In genomic region chr15:78402423-78402822, GRCm38 (mm10) we compare ENCODE assay signal across 9 mouse cellular contexts. TPM values are rescaled to one million over a fixed set of nuclear protein-coding genes. Genes with fewer than 3 reads are reported as not detected.
DNase-seq lines count a peak whose midpoint lies in the region; ATAC-seq and TF ChIP-seq lines count a peak whose summit lies in the region.
"Had no signal": no experiment of that assay in that cellular context is flagged by ENCODE, and none has a peak within 500 bp of the region (broad histone marks: within the 10 kb centered on the region; RNA-seq: fewer than 3 reads in every experiment).

No protein-coding gene starts in this region.

- H3K4me2 ChIP-seq in liver, embryonic 11.5 days = peak overlapping the region; percentile 92
- peak overlapping the region; percentile 90 for H3K4me2 ChIP-seq in stomach, embryonic 15.5 days
- no peak overlapping the region; the same call in 1 of the 2 replicates for H3K4me2 ChIP-seq in intestine, postnatal 0 days (replicated peaks; ENCODE audit: low read depth)

- 78% methylated on average over 7 of the region's 7 CpGs for WGBS in liver, embryonic 11.5 days
- 61% methylated on average over 7 of the region's 7 CpGs for WGBS in stomach, embryonic 15.5 days
- WGBS in intestine, postnatal 0 days = 71% methylated on average over 7 of the region's 7 CpGs

- H3K9me3 ChIP-seq in liver, embryonic 11.5 days (ENCODE audit: control insufficient read depth, low read length) = no peaks in the 10 kb centered on the region
- no peaks in the 10 kb centered on the region for H3K9me3 ChIP-seq in stomach, embryonic 15.5 days
- H3K9me3 ChIP-seq in intestine, postnatal 0 days (ENCODE audit: control insufficient read depth) = no peaks in the 10 kb centered on the region

- peak overlapping the region; percentile 60 for H3K27ac ChIP-seq in liver, embryonic 11.5 days (ENCODE audit: low read depth, low read length)
- peak overlapping the region; percentile 74 for H3K27ac ChIP-seq in stomach, embryonic 15.5 days
- no peak overlapping the region for H3K27ac ChIP-seq in intestine, postnatal 0 days (ENCODE audit: low read depth, low read length)

- H3K4me3 ChIP-seq in liver, embryonic 11.5 days (ENCODE audit: low read depth, low read length) = no peak overlapping the region
- no peak overlapping the region for H3K4me3 ChIP-seq in stomach, embryonic 15.5 days (replicated peaks)
- H3K4me3 ChIP-seq in intestine, postnatal 0 days (ENCODE audit: low read depth, low read length) = no peak overlapping the region
- H3K4me3 ChIP-seq: myocyte had no signal

- intact Hi-C loops in left cerebral cortex, postnatal 4 days (cut with DNase I) = no loop called here
- intact Hi-C loops in left cerebral cortex, postnatal 14 days (cut with DNase I) = no loop called here
- intact Hi-C loops in heart, postnatal 10 days (cut with DNase I) = no loop called here

- no peak for TF ChIP-seq CTCF in intestine, postnatal 0 days (IDR thresholded peaks at IDR 0.05; ENCODE audit: low read depth)

- peaks cover 32% of the 10 kb centered on the region for H3K4me1 ChIP-seq in liver, embryonic 11.5 days (replicated peaks; ENCODE audit: control insufficient read depth, insufficient read depth, low read length)
- peaks cover 47% of the 10 kb centered on the region for H3K4me1 ChIP-seq in stomach, embryonic 15.5 days
- H3K4me1 ChIP-seq in intestine, postnatal 0 days (replicated peaks; ENCODE audit: control insufficient read depth, insufficient read depth, low read length) = peaks cover 8% of the 10 kb centered on the region

- no peaks in the 10 kb centered on the region for H3K36me3 ChIP-seq in liver, embryonic 11.5 days (ENCODE audit: control insufficient read depth, insufficient read depth, low read length)
- no peaks in the 10 kb centered on the region for H3K36me3 ChIP-seq in stomach, embryonic 15.5 days
- no peaks in the 10 kb centered on the region for H3K36me3 ChIP-seq in intestine, postnatal 0 days (ENCODE audit: control insufficient read depth, insufficient read depth)

- peak; percentile 59 for DNase-seq in left cerebral cortex, postnatal 4 days
- DNase-seq in left cerebral cortex, postnatal 14 days (ENCODE audit: low spot score in 2 of 2) = no peak
- peak; percentile 47 to 48 for DNase-seq in heart, postnatal 10 days
- DNase-seq in liver, embryonic 11.5 days (ENCODE audit: low spot score) = no peak
- DNase-seq in thymus, postnatal 25 days = no peak
- DNase-seq in frontal cortex, postnatal 10 days (ENCODE audit: low spot score in 2 of 2) = no peak

- no peaks in the 10 kb centered on the region for H3K27me3 ChIP-seq in liver, embryonic 11.5 days (replicated peaks; ENCODE audit: control insufficient read depth, insufficient read depth, low read length)
- H3K27me3 ChIP-seq in stomach, embryonic 15.5 days (replicated peaks) = no peaks in the 10 kb centered on the region
- H3K27me3 ChIP-seq in intestine, postnatal 0 days (replicated peaks; ENCODE audit: control insufficient read depth, insufficient read depth, low read length) = 0 out of 2 replicates have a peak, but pooled peaks cover 7% of the 10 kb centered on the region

- ATAC-seq in liver, embryonic 11.5 days (replicated peaks; ENCODE audit: low FRiP score) = no peak
- ATAC-seq in stomach, embryonic 15.5 days (ENCODE audit: insufficient read depth, low FRiP score, low read depth) = no peak
- ATAC-seq in intestine, postnatal 0 days = no peak

- peak overlapping the region; percentile 37 for H3K9ac ChIP-seq in liver, embryonic 11.5 days (ENCODE audit: low read depth, low read length)
- no peak overlapping the region for H3K9ac ChIP-seq in stomach, embryonic 15.5 days
- no peak overlapping the region for H3K9ac ChIP-seq in intestine, postnatal 0 days (ENCODE audit: low read depth, low read length)

RNA-seq across cellular contexts. Expression of gene Tst, which starts 3.3 kb away (rescaled TPM):
- 10 to 100 TPM; 29.2 to 30.4 TPM for total RNA-seq in left cerebral cortex, postnatal 4 days (2021)
- total RNA-seq in left cerebral cortex, postnatal 14 days (2021) = 10 to 100 TPM; 30.8 to 39.2 TPM
- total RNA-seq in heart, postnatal 10 days (2021) = 10 to 100 TPM; 14.4 to 16.4 TPM
- 95.3 and 98.9 TPM in 2 replicates for polyA plus RNA-seq in liver, embryonic 11.5 days (2014; fragmentation: Nextera tagmentation; extraction: Ambion mirVana)
- 67.4 and 89.8 TPM in 2 replicates for polyA plus RNA-seq in stomach, embryonic 15.5 days (2015; fragmentation: Nextera tagmentation; extraction: Ambion mirVana)
- polyA plus RNA-seq in intestine, postnatal 0 days (2015; fragmentation: Nextera tagmentation; extraction: Ambion mirVana) = 36.7 and 48.3 TPM in 2 replicates

RNA-seq across cellular contexts. Expression of gene Mpst, which starts 3.8 kb away (rescaled TPM):
- total RNA-seq in left cerebral cortex, postnatal 4 days (2021) = 10 to 100 TPM; 57.2 to 58.7 TPM
- 10 to 100 TPM; 39.0 to 47.2 TPM for total RNA-seq in left cerebral cortex, postnatal 14 days (2021)
- 10 to 100 TPM; 26.0 to 26.3 TPM for total RNA-seq in heart, postnatal 10 days (2021)
- 5.1 TPM in 2 replicates for polyA plus RNA-seq in liver, embryonic 11.5 days (2014; fragmentation: Nextera tagmentation; extraction: Ambion mirVana)
- 3.3 and 4.2 TPM in 2 replicates for polyA plus RNA-seq in stomach, embryonic 15.5 days (2015; fragmentation: Nextera tagmentation; extraction: Ambion mirVana)
- 2.8 and 3.2 TPM in 2 replicates for polyA plus RNA-seq in intestine, postnatal 0 days (2015; fragmentation: Nextera tagmentation; extraction: Ambion mirVana)

RNA-seq across cellular contexts. Expression of gene Tex33, which starts 6.7 kb away (rescaled TPM):
- total RNA-seq in left cerebral cortex, postnatal 4 days (2021) = not detected
- not detected for total RNA-seq in left cerebral cortex, postnatal 14 days (2021)
- not detected for total RNA-seq in heart, postnatal 10 days (2021)
- polyA plus RNA-seq in liver, embryonic 11.5 days (2014; fragmentation: Nextera tagmentation; extraction: Ambion mirVana) = not detected in 2 replicates
- polyA plus RNA-seq in stomach, embryonic 15.5 days (2015; fragmentation: Nextera tagmentation; extraction: Ambion mirVana) = not detected in 2 replicates
- not detected in 2 replicates for polyA plus RNA-seq in intestine, postnatal 0 days (2015; fragmentation: Nextera tagmentation; extraction: Ambion mirVana)
- polyA plus RNA-seq: myocyte had no signal

RNA-seq across cellular contexts. Expression of gene Kctd17, which starts 25.9 kb away (rescaled TPM):
- 100 to 1,000 TPM; 212 to 213 TPM for total RNA-seq in left cerebral cortex, postnatal 4 days (2021)
- total RNA-seq in left cerebral cortex, postnatal 14 days (2021) = 100 to 1,000 TPM; 288 to 291 TPM
- total RNA-seq in heart, postnatal 10 days (2021) = 10 to 100 TPM; 80.7 TPM
- 17.1 and 19.2 TPM in 2 replicates for polyA plus RNA-seq in liver, embryonic 11.5 days (2014; fragmentation: Nextera tagmentation; extraction: Ambion mirVana)
- polyA plus RNA-seq in stomach, embryonic 15.5 days (2015; fragmentation: Nextera tagmentation; extraction: Ambion mirVana) = 35.4 and 40.6 TPM in 2 replicates
- polyA plus RNA-seq in intestine, postnatal 0 days (2015; fragmentation: Nextera tagmentation; extraction: Ambion mirVana) = 18.6 and 20.1 TPM in 2 replicates

Comparison
In these comparisons a context has a peak if more than half of its experiments do, and no peak if none do; other contexts are left out.
1. DNase-seq: peak in left cerebral cortex, postnatal 4 days (single experiment) and heart, postnatal 10 days (2 of 2); none in left cerebral cortex, postnatal 14 days (0 of 2), liver, embryonic 11.5 days (single experiment), thymus, postnatal 25 days (single experiment) and frontal cortex, postnatal 10 days (0 of 2).